Mouse (Mus musculus): ENCODE results near the gene Zzef1.

GRCm38 (mm10) chr11:72764270-72764669 lies 31.8 kb upstream of the Zzef1 start:
- TF ChIP-seq CTCF (IDR thresholded peaks at IDR 0.05; ENCODE audit: low read depth, low read length), result no peak
- no peak for TF ChIP-seq POLR2A (IDR thresholded peaks at IDR 0.05; ENCODE audit: insufficient read depth, low read length)
